Mouse (Mus musculus) liver, adult (tissue): Measurements from ENCODE around the gene Adk.

Experiments
- GATA4 ChIP-seq: IDR thresholded peaks from 2 replicates; pipeline ENCODE4 v1.6.1; 2014; ENCODE audit warnings: mild to moderate bottlenecking, low read length; ENCODE audit not compliant: insufficient replicate concordance

Gene Adk

DNA sequence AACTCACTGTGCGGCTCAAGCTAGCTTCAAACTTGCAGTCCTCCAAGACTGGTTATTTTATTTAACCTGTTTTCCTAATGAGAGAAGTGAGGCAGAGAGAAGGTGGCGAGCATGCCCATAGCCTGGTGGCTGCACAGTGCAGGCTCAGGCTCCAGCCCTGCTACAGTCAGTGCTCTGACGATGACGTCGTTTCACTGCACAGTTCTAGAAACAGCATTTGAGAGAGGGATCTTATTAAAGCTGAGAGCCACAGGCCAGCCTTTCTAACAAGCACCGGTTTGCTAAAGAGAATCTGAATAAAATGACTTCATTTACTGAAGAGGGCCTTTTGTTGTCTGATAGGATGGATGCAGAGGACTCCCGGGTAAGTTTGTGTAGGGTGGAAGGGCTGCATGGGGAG is 375.0 kb downstream of the Adk start:
- no peak for TF ChIP-seq GATA4

DNA sequence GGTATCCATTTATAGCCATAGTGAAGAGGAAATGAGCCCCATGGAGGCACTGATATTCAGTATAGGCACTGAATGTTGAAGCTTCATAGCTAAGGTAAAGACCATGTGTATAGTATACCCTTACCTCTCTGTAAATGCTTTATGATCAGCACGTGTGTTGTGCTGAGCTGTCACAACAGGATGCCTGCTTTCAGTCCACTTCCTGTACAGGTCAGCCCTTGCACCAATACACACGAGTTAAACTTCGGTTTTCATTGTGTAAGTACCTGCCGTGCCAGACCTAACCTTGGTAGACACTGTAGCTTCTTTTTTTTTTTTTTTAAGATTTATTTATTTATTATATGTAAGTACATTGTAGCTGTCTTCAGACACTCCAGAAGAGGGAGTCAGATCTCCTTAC is 381.0 kb downstream of the Adk start:
- no peak for TF ChIP-seq GATA4

DNA sequence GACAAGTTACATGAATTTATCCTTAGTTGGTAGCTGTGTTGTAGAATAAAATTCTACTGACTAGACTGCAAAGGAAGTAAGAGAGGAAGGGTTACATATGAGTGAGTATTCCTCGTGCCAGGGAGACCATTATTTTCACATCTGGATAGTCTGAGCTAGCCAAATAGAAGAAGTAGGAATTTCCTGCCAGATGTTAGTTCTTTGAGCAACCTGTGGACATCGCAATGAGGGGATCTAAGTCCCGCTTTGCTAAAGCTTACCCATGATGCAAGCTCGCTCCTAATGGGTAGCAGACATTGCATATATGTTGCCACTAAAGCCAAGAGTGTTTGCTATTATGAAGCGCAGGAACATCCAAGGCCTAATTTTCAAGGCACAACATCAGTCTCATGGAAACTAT is 381.6 kb downstream of the Adk start:
- TF ChIP-seq GATA4: no peak

DNA sequence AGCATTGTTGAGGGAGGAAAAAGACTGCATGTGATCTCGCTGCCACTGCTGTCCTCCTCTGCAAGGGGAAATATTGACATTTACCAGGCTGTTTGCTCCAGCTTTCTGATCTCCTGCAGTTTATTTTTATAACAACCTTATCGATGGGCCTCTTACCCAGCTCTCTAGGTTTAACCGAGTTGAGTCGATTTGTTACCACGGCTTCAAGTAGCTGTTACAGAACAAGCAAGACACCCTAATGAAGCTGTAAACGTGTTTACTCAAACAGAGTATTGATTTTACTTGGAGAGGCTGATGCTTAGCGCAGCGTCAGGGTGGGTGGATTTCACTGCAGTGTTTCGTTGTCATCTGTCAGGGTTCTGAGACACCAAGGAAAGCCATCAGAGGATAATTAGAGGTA is 382.3 kb downstream of the Adk start:
- TF ChIP-seq GATA4: no peak

DNA sequence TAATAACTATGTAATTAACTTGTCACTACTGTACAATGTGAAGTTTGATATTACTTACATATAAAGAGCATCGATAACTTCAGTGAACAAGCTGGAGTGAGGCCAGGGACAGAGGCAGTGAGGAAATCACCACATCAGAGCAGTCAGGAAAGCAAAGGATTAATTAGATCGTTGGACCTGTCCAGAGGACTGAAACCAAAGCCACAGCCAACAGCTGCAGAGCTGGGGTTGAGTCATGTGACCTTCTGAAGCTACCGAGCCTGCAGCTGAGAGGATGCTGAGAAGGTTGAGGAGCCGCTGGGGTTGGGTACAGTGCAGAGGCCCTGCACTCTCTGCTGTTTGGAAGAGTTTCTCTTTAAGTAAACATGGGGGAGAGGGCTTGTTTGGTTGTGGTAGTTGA is 387.4 kb downstream of the Adk start:
- TF ChIP-seq GATA4: no peak

DNA sequence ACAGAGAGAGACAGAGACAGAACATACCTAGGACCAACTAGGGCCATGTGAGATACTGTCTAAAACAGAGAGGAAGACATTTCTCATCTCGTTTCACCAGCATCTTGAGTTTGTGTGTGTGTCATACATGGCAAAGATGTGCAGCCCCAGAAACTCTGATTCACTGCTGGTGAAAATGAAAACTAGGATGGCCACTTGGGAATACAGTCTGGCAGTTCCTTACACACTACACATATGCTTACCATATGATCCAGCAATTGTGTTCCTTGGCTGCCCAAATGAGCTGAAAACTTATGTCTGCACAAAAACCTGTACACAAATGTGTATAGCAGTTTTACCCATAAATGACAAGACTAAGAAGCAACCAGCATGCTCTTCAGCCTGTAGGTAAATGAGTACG is 388.2 kb downstream of the Adk start:
- TF ChIP-seq GATA4: no peak

DNA sequence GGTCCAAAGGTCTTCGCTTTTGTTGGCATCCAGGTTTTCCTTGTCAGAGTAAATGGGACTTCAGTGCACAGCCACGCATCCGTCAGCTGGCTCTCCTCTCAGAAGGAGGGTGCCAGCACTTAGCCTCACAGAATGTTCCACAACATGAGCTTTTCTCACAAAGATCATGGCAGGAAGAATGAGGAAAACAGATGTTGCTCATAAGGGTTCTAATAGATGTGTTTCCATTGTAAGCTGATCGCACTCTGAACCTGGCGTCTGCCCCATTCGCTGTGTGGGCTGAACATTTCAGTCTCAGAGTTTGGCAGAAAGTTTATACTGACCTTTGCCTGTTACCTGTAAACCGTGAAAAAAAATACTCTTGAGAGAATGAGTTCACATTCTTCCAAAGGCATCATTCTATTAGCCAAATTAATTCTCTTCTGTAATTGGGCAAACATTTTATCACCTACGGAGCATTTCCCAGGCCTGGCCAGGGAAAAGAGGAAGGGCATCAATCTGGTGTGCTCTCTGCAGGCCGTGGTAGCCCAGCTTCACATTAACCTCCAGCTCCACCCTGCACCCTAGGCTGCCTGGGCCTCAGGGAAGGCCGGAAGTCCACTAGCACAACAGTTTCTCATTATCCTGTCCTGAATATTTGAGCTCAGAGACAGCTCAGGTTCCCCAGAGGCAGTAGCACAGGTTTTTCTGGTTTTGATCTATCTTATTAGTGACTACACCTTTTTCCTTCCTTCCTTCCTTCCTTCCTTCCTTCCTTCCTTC is 389.6 kb downstream of the Adk start:
- no peak for TF ChIP-seq GATA4

DNA sequence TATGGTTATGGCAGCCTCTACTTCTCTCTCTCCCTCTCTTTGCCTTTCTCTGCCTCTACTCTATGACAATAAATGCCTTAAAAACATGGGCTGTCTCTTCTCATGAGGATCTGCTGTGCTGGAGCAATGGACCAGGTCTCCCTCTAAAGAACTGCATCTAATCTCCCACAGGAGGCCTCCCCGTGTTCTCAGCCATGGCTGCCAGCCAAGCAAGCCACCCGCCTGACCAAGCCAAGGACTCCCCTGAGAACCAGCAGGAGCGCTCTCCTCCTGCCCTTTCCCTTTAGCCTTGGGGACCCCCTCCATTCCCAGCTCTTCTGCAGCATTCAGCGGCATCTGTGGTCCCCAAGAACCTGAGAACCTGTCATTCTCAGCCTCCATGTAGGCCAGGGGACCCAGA is 400.2 kb downstream of the Adk start:
- TF ChIP-seq GATA4: no peak

DNA sequence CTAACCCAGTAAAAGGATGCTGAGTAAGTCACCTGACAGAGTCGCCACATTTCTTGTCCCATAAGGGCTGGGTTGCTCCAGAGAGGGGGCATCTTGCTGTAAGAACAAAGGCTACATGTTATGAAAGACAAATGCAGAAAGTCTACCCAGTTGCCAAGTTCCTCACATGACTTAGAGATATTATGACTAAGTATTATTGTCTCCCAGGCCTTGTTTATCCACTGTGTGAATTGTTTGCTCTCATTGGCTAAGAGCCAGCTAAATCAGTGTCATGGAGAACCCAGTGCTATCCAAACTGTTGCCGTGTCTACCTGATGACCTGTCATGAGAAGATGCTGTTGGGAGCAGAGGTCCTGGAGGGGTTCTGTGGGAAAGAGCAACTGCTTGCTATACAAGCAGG is 401.5 kb downstream of the Adk start:
- no peak for TF ChIP-seq GATA4

DNA sequence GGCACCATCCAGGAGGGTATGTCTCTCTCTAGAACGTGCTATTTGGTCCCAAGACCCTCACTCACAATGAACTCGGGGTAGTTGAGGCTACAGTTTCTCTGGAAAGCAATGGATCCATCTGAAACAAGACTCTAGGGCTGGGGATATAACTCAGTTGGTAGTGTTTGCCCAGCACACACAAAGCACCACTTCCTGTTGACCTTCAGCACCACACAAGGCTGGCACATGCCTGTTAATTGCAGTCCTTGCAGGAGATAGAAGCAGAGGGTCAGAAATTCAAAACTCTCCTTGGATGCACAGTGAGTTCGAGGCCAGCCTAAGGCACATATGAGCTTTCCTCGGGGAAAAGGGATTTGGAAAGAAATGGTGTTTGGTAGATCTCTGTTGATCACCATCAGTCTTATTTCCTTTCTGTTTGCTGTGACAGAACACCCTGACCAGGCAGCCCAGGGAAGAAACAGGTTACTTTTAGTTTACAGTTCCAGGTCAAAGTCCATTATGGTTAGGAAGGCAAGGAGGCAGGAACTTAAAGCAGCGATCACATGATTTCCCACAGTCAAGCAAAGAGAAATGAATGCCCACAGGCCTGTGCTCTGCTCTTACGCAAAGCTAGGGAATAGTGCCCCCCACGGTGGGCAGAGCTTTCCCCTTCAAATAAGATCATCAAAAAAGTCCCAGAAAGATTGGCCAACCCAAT is 403.4 kb downstream of the Adk start:
- TF ChIP-seq GATA4: no peak

DNA sequence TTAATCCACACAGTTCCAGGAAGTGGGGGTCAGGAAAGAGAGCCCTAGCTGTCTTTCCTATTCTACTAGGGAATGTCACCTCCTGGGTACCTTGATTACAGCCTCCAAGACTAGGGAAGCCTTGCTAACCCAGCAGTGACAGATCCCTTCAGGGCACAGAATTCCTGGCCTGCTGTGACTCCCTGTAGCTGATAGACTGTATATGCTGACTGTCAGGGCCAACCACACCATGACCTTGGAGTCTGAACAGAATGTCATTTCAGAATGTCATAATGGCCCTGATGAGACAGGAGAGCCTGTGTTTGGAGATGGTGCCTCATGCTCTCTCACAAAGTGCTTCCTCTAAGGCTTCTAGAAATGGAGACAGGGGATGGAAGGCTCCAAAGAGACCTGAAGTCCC is 404.2 kb downstream of the Adk start:
- no peak for TF ChIP-seq GATA4

DNA sequence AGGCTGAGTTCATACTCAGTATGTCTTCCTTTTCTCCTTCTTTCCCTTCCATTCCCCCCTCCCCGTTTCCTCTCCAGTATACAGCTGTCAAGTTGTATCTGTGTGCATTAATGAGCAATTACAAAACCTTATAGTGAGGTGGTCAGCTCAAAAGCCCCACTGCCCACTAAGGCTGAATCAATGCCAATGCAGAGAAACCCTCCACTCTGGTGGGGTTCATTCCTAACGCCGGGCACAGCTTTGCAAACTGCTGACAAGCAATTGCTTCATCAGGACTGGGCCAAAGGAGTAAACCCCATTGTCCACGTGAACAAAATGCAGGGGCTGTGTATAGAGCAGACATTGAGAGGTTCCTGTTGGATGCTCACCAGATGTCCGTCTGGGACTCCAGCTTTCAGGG is 405.5 kb downstream of the Adk start:
- no peak for TF ChIP-seq GATA4

DNA sequence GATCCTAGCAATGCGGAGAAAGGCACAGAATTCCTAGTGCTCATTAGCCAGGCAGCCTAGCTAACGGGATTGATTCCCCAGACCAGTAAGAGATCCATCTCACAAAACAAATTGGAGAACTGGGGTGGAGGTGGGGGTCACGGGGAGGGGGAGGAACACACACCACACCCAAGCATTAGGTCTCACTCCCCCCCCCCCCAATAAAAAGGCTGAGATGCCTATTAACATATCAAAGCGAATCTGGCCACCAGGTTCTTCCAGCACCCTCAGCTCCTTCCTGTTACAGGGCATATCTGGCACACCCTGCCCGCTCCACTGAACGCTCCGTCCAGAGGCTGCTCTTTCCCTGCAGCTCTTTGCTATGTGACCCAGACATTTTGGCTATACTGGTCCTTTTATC is 406.3 kb downstream of the Adk start:
- TF ChIP-seq GATA4: no peak

DNA sequence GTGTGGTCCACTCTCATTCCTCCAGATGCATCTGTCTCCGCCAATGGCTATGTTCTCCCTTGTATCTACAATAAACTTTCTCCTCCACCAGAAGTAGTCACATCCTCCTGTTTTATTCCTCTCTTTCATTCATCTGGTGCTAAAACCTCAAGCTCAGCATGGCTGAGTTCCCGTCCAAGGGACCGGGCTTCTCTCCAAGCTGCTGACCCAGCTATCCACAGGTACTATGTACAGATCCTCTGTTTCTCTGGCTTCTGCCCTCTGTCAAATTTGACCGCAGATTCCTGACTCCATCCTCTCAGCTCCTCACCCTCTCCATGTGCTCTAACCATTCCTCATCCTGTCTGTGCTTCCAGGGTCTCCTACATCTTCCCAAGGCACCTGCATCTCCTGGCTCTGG is 406.8 kb downstream of the Adk start:
- TF ChIP-seq GATA4: no peak

DNA sequence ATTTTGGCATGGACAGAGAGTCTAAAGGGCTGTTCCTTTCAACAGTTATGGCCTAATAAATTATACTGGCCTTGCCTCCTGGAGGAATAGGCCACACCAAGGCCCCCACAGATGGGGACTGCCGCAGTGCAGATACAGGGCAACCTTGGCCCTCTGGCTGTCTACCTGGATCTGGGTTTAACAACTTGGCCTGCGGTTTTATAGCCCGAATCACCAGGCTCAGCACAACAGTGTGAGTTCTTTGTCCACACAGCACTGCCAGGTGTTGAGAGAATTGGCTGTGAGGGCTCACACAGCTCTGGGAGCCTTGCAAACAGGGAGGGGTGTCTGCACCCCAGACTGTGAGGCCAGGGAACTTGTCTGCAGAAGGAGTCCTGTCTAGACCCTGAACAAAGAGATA is 410.0 kb downstream of the Adk start:
- TF ChIP-seq GATA4: no peak

DNA sequence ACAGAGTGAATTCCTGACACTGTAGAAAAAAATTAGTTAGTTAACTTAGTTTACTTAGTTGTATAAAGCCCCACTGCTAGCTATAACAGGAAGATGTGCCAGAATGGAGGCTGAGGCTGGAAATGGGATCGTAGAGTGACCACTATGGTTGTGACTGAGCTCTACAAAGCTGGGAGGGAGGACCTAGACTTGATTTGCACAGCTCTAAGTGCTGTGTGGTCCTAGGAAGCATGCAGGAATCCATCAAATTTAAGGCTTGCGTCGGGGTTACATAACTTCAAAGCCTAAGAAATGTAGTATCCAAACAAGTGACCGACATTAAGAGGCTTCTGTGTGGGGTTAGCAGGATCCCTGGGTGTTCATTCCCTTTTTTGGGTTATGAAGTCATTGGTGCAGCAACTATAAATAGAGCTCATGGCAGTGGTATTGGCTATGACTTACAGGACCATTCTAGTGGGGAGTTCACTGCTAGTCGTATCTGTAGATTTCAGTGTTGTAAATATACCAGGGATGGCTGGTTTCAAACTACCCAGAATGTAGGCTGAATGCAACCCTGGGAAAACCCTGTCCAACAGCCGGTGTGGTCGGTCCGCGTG is 410.8 kb downstream of the Adk start:
- no peak for TF ChIP-seq GATA4
